Mouse (Mus musculus) frontal cortex, postnatal 25 days (tissue): ENCODE results near the gene Mkln1.

Experiments used
- DNase-seq, 2 experiments: peaks; one replicate each; pipeline ENCODE4 v3.0.0; 2022; ENCODE audit warnings: low spot score in 2 of 2

The Mkln1 gene

GRCm38 (mm10) chr6:31398431-31399205 is at the start of gene Mkln1:
Gene Mkln1, plus strand, starts transcription at chr6:31398735.
- peak; percentile 74 to 83 for DNase-seq

- no peak for DNase-seq
Measured at GRCm38 (mm10) chr6:31356444-31357191, 41.9 kb upstream of the Mkln1 start.

DNA sequence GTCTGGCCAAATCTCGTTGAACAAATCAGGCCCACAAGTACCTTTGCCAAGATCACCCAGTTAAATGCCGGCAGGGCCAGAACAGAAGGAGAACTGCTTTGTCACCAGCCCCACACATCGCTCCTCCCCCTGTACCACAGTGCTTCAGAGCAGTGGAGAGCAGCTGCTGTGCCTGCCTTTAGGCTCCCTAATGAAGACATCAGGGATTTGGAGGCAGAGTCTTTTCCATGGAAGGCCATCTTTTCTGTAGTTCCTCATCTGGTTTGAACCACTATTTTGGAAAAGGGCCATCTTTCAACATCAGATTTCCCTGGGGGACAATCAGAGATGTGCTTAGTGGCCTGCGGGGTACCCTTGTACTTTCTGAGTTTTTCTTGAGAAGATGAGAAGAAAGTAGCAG is 41.2 kb upstream of the Mkln1 start:
- DNase-seq, result no peak

GRCm38 (mm10) chr6:31362617-31363016 is 35.9 kb upstream of the Mkln1 start:
- DNase-seq, result no peak

DNA sequence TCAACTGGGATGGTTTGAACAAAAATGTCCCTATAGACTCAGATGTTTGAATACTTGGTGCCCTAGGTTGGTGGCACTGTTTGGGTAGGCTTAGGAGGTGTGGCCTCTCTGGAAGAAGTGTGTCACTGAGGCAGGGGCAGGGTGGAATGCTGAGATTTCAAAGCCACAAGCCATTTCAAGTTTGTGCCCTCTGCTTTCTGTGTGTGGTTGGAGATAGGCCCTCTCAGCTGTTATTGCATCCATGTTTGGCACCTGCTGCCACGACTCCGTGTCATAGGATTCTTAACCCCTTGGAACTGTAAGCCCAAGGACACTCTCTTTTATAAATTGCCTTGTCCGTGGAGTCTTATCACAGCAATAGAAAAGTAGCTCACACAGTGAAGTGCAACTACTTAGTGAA is 34.1 kb upstream of the Mkln1 start:
- no peak for DNase-seq

DNA sequence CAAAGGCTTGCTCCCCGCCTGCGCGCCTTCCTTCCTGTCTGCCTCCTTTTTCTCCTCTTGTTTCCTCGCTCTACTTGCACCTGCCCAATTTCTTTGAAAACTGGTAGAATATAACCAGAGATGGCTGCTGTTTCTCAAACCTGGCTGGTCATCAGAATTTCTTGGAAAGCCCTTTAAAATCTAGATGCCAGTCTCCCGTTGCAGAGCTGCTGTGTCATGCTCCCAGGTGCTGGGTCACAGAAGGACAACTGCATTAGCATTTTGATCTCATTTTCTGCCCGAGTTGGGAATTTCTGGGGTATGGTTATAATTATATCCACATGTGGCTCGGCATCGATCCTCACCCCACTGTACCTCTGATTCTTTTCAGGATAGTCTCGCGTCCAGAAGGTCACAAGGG is 30.6 kb upstream of the Mkln1 start:
- DNase-seq, result no peak

GRCm38 (mm10) chr6:31368559-31368958 is 30.0 kb upstream of the Mkln1 start:
- no peak for DNase-seq

DNA sequence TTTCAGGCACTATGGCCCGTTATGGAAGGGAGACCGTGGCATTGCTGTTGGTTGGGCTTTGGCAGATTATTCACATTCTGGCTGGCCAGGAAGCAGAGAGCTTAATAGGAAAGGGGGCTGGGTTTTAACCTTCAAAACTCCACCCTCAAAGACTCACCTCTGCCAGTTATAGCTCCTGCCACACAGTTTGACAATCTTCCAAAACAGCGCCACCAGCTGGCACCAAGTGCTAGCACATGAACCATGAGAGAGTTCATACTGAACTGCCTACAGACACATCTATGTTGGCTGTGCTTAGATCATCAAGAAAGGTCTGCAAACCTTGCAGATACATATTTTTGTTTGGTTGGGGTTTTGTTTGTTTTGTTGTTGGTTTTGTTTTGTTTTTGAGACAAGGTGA is 28.7 kb upstream of the Mkln1 start:
- no peak for DNase-seq

DNA sequence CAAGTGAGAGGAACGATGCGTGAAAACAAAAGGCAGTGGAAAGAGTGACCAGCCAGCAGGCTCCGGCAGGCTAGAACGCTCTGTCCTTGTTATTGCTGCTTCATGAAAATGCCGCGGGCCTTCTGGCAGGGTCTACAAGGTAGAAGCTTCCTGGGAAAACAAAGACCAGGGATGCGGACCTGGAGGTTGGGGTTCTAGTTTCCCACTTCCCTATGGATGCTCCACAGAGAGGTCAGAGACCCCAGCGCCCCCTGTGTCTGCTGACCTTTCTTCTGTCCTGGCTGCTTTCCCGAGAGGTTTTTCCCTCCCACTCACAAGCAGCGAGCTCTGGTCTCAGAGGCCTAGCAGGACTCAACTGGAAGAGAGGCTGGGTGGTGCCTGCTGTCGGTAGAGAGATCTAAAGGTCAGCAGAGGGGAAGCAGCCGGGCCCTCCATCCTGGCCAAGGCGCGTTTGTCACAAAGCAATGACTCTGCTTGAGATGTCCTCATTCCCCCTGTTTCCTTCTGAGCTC is 27.9 kb upstream of the Mkln1 start:
- no peak for DNase-seq

DNA sequence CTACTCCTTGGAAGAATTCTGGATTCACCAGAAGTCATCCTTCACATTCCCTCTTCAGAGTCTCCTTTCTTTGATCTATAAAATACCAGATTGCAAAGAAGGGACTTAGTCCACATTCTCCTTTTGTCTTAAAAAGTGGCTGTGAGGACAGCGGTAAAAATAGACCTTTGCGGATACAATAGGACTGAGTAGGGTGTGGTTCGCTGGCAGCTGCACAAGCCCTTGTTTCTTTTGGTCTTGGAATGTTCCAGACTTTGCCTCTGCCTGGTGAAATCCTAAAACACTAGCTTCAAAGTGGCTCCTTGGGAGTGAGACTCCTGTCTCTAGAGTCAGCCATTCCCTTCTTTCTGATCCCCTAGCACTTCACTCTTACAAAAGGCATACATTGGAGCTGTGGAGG is 27.4 kb upstream of the Mkln1 start:
- no peak for DNase-seq

DNA sequence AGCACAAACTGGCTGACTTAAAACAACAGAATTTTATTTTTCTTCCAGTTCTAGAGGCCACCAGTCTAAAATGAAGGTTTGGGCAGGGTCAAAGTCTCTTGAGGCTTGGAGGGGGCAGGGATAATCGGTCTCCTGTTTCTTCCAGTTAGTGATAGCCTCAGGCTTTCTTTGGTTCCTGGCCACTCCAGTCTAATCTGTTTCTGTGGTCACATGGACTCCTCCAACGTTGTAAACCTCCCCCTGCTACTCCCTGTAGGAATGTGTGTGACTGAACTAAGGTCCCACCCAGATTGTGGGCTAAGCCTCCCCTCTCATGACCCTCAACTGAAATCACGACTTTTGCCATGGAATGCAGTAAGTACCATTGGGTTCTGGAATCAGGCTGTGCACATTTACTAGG is 25.9 kb upstream of the Mkln1 start:
- DNase-seq, result no peak

- no peak for DNase-seq
Measured at GRCm38 (mm10) chr6:31373084-31373673, 25.4 kb upstream of the Mkln1 start.

GRCm38 (mm10) chr6:31382989-31383388 is 15.5 kb upstream of the Mkln1 start:
- DNase-seq, result no peak

DNA sequence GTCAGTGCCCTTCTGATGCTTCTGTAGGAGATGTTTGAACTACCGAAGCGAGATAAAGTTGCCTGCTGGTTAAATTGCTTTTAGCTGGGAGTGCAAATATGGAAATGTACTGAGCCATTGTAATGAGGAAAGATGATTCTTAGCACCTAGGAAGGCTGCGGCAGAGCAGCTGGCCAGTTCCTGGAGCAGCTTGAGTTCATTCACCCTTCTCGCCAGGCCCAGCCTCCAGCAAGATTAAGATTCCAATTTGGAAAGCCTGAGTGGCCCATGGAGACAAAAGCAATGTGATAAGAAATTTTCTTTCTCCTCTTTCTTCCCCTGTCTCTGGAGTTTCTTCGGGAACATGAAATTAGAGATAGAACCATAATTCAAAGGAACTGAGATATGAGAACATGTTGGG is 13.7 kb upstream of the Mkln1 start:
- no peak for DNase-seq

- DNase-seq, result no peak
Measured at GRCm38 (mm10) chr6:31385281-31386145, 13.0 kb upstream of the Mkln1 start.

DNA sequence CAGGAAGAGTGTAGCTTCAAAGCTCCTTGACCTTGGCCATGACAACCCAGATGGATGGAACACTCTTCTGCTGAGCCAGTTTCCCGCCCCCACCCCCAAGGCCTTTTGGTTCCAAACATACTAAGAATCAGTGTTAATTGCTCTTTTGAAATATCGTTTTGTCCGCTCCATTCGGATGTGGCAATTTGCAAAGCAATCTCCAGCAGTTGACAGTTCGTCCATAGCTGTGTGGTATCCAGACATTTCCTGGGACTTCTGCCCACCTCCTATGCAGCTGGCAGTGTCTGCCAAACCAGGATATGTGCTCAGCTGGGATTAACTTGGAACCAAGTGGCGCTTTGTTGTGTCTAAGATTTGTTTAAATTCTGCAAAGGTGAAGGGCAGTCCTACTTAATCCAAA is 8.8 kb upstream of the Mkln1 start:
- no peak for DNase-seq

DNA sequence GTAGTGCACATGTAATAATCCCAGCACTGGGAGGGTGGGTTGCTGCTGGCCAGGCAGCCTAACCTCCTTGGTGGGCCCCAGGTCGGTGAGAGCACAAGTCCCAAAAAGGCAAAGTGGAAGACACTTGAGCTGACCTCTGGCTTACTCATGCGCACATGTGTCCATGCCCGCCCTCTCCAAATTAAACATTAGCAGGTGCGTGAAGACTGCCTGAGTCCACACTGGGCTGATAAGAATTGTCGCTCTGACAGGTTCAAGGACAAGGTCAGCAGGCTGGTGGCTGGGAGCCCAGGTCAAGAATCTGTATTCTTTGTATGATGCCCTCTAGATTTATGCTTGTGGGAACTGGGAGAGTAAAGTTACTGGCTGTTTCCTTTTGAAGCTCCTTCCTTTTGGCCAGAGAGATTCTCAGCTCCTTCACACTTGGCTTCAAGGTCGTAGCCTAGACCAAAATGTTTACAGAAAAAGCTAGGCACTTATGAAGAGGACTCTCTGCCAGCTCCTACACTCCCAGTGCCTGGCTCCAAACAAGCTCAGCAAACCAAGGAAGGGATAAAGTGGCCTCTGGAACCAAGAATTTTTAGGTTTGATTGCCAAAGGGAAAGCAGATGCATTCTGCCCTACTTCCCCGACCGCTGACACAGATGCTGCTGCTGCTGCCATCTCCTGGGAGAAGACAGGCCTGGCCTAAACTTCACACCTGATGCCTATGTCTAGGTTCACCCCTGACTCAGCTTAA is 8.1 kb upstream of the Mkln1 start:
- DNase-seq, result no peak

DNA sequence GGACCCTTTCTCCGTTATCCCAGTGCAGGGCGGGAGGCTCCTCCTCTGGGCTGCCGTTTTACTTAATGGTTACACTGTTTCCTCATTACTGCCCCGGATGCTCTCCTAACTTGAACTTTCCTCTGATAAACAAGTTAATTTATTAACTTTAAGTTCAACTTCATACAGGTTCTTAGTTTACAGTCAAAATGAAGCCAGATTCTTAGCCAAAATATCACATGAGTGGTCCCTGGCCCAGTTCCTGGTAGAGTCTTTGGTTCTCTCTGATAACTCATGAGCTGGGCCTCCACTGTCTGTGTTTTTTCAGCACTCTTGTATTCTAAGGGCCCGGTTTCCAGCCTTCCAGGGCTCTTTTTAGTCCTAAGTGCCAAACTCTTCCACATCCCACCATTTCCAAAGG is 5.7 kb upstream of the Mkln1 start:
- no peak for DNase-seq

GRCm38 (mm10) chr6:31396118-31396517 is 2.4 kb upstream of the Mkln1 start:
- DNase-seq, result no peak

DNA sequence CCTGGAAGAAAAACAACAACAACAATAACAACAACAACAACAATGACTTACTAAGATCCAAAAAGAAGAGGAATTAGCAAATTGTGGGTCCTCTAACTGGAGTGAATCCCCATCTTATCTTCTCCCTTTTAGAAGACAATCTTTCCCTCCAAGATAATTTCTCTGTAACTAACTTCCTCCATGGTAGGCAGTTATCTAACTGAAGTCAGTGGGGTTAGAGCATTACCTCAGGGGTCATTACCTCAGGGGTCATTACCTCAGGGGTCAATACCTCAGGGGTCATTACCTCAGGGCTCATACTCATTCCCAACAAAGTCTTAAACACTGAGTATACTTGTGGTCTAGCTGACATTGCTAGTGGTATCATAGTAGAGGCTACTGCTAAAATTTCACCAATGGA is 1.2 kb upstream of the Mkln1 start:
- no peak for DNase-seq

- no peak for DNase-seq
Measured at GRCm38 (mm10) chr6:31397775-31398430, 632 bp upstream of the Mkln1 start.
